Mouse (Mus musculus) spleen, adult 2 months (tissue): Measurements from ENCODE around the gene Eif4g3.

Experiments used
- CTCF ChIP-seq: fragments of 200-500 bp; IDR thresholded peaks from 2 replicates; pipeline ENCODE4 v1.5.1; 2011; ENCODE audit warnings: mild to moderate bottlenecking, inconsistent platforms; ENCODE audit not compliant: insufficient read depth, insufficient read length, insufficient replicate concordance; ENCODE audit errors: extremely low read depth
- POLR2A ChIP-seq: fragments of 200-500 bp; IDR thresholded peaks from 2 replicates; pipeline ENCODE4 v1.6.1; 2011; ENCODE audit warnings: low read depth, low read length, inconsistent platforms

- TF ChIP-seq CTCF (no peak), POLR2A (no peak)
Observed at GRCm38 (mm10) chr4:138127781-138128180, 135.0 kb downstream of the Eif4g3 start.
